Mouse (Mus musculus) E14TG2a.4 (cell line): ENCODE measurements around the gene Igsf9b.

ENCODE experiments used
- CTCF ChIP-seq: conservative IDR thresholded peaks from 2 replicates; pipeline ENCODE4 v1.5.1; 2014; ENCODE audit warnings: low read length
- NANOG ChIP-seq: IDR thresholded peaks from 2 replicates; pipeline ENCODE4 v1.6.1; 2014; ENCODE audit warnings: borderline replicate concordance, low read length, mixed read lengths

GRCm38 (mm10) chr9:27330374-27330773, 31.4 kb downstream of the Igsf9b start:
- no peak for TF ChIP-seq CTCF
- no peak for TF ChIP-seq NANOG
